Mouse (Mus musculus): ENCODE measurements around the gene Tmem132a. TPM values are rescaled to one million over a fixed set of nuclear protein-coding genes. Genes with fewer than 3 reads are reported as not detected.

Tmem132a gene
- total and polyA plus RNA-seq, 3 experiments = not detected

DNA sequence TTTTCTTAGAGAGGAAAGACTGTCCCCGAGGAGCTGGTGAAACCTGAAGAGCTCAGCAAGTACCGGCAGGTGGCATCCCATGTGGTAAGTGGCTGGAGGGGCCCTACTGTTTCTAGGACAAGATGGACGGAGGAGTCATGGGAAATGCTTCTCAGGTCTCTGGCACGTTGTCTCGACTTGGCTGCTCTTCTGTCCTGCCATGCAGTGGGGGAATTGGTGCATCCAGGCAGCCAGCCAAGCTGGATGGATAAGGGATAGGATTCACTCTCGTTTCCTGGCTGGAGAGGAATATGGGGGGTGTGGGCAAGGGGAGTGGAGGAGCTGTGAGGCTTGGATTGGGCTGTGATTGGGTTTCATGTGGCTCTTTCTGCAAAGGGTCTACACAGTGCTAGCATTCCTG, 30.6 kb upstream of the Tmem132a start:
- Histone ChIP-seq H3K27me3 (ENCODE audit: control insufficient read depth in 1 of 2, insufficient read depth in 2 of 2, low read length in 2 of 2) (no peaks in the 10 kb centered on the region), H3K9me3 (replicated peaks; ENCODE audit: insufficient read depth, low read length) (no peaks in the 10 kb centered on the region), H3K27ac (ENCODE audit: control insufficient read depth, low read depth, low read length) (no peak overlapping the region), H3K4me1 (ENCODE audit: control insufficient read depth in 1 of 2, insufficient read depth in 2 of 2, low read length in 2 of 2) (peaks cover 0 to 3% of the 10 kb centered on the region in 2 experiments; a peak in 1 of 4 replicates), H3K79me2 (ENCODE audit: control insufficient read depth, insufficient read depth, low read length, poor library complexity) (peaks cover 33% of the 10 kb centered on the region), H3K4me3 (ENCODE audit: control insufficient read depth in 1 of 2, insufficient read depth in 1 of 2, low read depth in 2 of 2, low read length in 2 of 2) (no peak overlapping the region), H3K36me3 (ENCODE audit: control insufficient read depth in 1 of 2, insufficient read depth in 2 of 2, low read length in 2 of 2) (peaks cover 10 to 11% of the 10 kb centered on the region in 2 experiments), H3K9ac (ENCODE audit: control insufficient read depth, low read depth, low read length, poor library complexity, severe bottlenecking) (no peak overlapping the region)
- no peak for TF ChIP-seq E2F4 (IDR thresholded peaks at IDR 0.05; ENCODE audit: borderline replicate concordance, low read depth, low read length)
- TF ChIP-seq RCOR1 (IDR thresholded peaks at IDR 0.05; ENCODE audit: low read depth, low read length) = no peak
- TF ChIP-seq HCFC1 (IDR thresholded peaks at IDR 0.05; ENCODE audit: low read depth, low read length) = no peak
- no peak for TF ChIP-seq POLR2AphosphoS5 (IDR thresholded peaks at IDR 0.05; ENCODE audit: borderline replicate concordance, low read depth, low read length)
- no peak for TF ChIP-seq ZNF384 (IDR thresholded peaks at IDR 0.05; ENCODE audit: low read depth, low read length)
- no peak for TF ChIP-seq CHD2 (IDR thresholded peaks at IDR 0.05; ENCODE audit: low read length)
- TF ChIP-seq JUND (IDR thresholded peaks at IDR 0.05; ENCODE audit: low read depth, low read length) = no peak
- no peak for TF ChIP-seq MAX (IDR thresholded peaks at IDR 0.05; ENCODE audit: low read length)
- TF ChIP-seq TBP (IDR thresholded peaks at IDR 0.05; ENCODE audit: low read depth, low read length) = no peak
- TF ChIP-seq GABPA (IDR thresholded peaks at IDR 0.05; ENCODE audit: low read depth, low read length) = no peak
- no peak for TF ChIP-seq NRF1 (IDR thresholded peaks at IDR 0.05; ENCODE audit: insufficient read depth, low read depth, low read length, poor library complexity, severe bottlenecking)
- DNase-seq (ENCODE audit: low read depth, low spot score) = no peak

DNA sequence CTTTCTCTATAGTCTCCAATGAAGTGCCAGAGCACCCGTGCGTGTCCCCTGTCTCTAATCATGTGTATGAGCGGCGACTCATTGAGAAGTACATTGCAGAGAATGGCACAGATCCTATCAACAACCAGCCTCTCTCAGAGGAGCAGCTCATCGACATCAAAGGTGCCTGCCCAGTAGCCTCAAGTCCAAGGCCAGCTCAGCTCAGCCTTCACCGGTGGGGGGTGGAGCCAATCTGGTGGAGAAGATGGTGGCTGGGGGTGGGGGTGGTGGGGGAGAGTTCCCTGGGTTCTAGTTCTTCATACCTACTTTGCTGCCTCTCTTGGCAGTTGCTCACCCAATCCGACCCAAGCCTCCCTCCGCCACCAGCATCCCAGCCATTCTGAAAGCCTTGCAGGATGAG, 27.8 kb upstream of the Tmem132a start:
- Histone ChIP-seq H3K36me3 (ENCODE audit: control insufficient read depth in 1 of 2, insufficient read depth in 2 of 2, low read length in 2 of 2) (peaks cover 6 to 13% of the 10 kb centered on the region in 2 experiments; a peak in 3 of 4 replicates), H3K9ac (ENCODE audit: control insufficient read depth, low read depth, low read length, poor library complexity, severe bottlenecking) (no peak overlapping the region), H3K79me2 (ENCODE audit: control insufficient read depth, insufficient read depth, low read length, poor library complexity) (peaks cover 35% of the 10 kb centered on the region), H3K9me3 (replicated peaks; ENCODE audit: insufficient read depth, low read length) (no peaks in the 10 kb centered on the region), H3K27me3 (ENCODE audit: control insufficient read depth in 1 of 2, insufficient read depth in 2 of 2, low read length in 2 of 2) (no peaks in the 10 kb centered on the region), H3K4me1 (ENCODE audit: control insufficient read depth in 1 of 2, insufficient read depth in 2 of 2, low read length in 2 of 2) (peaks cover 0 to 7% of the 10 kb centered on the region in 2 experiments; a peak in 1 of 4 replicates), H3K27ac (ENCODE audit: control insufficient read depth, low read depth, low read length) (no peak overlapping the region), H3K4me3 (ENCODE audit: control insufficient read depth in 1 of 2, insufficient read depth in 1 of 2, low read depth in 2 of 2, low read length in 2 of 2) (no peak overlapping the region)
- TF ChIP-seq HCFC1 (IDR thresholded peaks at IDR 0.05; ENCODE audit: low read depth, low read length) (no peak), CHD1 (IDR thresholded peaks at IDR 0.05; ENCODE audit: low read depth, low read length) (no peak), RCOR1 (IDR thresholded peaks at IDR 0.05; ENCODE audit: low read depth, low read length) (no peak), EP300 (IDR thresholded peaks at IDR 0.05; ENCODE audit: low read depth in 1 of 2, low read length in 2 of 2) (no peak), RAD21 (IDR thresholded peaks at IDR 0.05; ENCODE audit: low read depth, low read length) (no peak), USF2 (IDR thresholded peaks at IDR 0.05; ENCODE audit: borderline replicate concordance in 1 of 2, insufficient read depth in 1 of 2, low read depth in 1 of 2, low read length in 2 of 2) (no peak), GABPA (IDR thresholded peaks at IDR 0.05; ENCODE audit: low read depth, low read length) (no peak), UBTF (IDR thresholded peaks at IDR 0.05; ENCODE audit: borderline replicate concordance, insufficient read depth, low read depth, low read length) (no peak), MEF2A (IDR thresholded peaks at IDR 0.05; ENCODE audit: extremely low read depth, insufficient replicate concordance, low read depth, low read length, poor library complexity, severe bottlenecking) (no peak), POLR2AphosphoS2 (IDR thresholded peaks at IDR 0.05; ENCODE audit: low read length) (no peak), POLR2AphosphoS5 (IDR thresholded peaks at IDR 0.05; ENCODE audit: borderline replicate concordance, low read depth, low read length) (no peak), MYC (IDR thresholded peaks at IDR 0.05; ENCODE audit: low read depth, low read length) (no peak), BHLHE40 (IDR thresholded peaks at IDR 0.05; ENCODE audit: borderline replicate concordance, low read depth, low read length) (no peak), POLR2A (IDR thresholded peaks at IDR 0.05; ENCODE audit: control insufficient read depth in 1 of 2, insufficient read depth in 1 of 2, low read depth in 1 of 2, low read length in 2 of 2, poor library complexity in 1 of 2) (no peak), E2F4 (IDR thresholded peaks at IDR 0.05; ENCODE audit: borderline replicate concordance, low read depth, low read length) (no peak), CHD2 (IDR thresholded peaks at IDR 0.05; ENCODE audit: low read length) (no peak)
- DNase-seq (ENCODE audit: low read depth, low spot score) = no peak

Measured in MEL (cell line).